Mouse (Mus musculus): ENCODE results near the gene Ces1g.

The Ces1g gene

GRCm38 (mm10) chr8:93337207-93337606, at the start of gene Ces1g:
Gene Ces1g, minus strand, starts transcription at chr8:93337308.
- DNase-seq (ENCODE audit: low read depth, low spot score) = no peak

- no peak for DNase-seq (ENCODE audit: low read depth, low spot score)
Observed at GRCm38 (mm10) chr8:93379625-93380024, 42.5 kb upstream of the Ces1g start, which contains the start of gene Ces1h. Gene Ces1h, minus strand, starts transcription at chr8:93379725.

GRCm38 (mm10) chr8:93369481-93369880, 32.4 kb upstream of the Ces1g start:
- no peak for DNase-seq (ENCODE audit: low read depth, low spot score)

- no peak for DNase-seq (ENCODE audit: low read depth, low spot score)
Observed at GRCm38 (mm10) chr8:93360113-93360512, 23.0 kb upstream of the Ces1g start.

GRCm38 (mm10) chr8:93339531-93339930, 2.4 kb upstream of the Ces1g start:
- no peak for DNase-seq (ENCODE audit: low read depth, low spot score)

GRCm38 (mm10) chr8:93332703-93333102, 4.4 kb downstream of the Ces1g start:
- peak; percentile 83 for DNase-seq (ENCODE audit: low read depth, low spot score)

GRCm38 (mm10) chr8:93331151-93331550, 6.0 kb downstream of the Ces1g start:
- no peak for DNase-seq (ENCODE audit: low read depth, low spot score)

- no peak for DNase-seq (ENCODE audit: low read depth, low spot score)
Observed at GRCm38 (mm10) chr8:93325123-93325522, 12.0 kb downstream of the Ces1g start.

GRCm38 (mm10) chr8:93317031-93317430, 20.1 kb downstream of the Ces1g start:
- peak; percentile 78 for DNase-seq (ENCODE audit: low read depth, low spot score)

GRCm38 (mm10) chr8:93315557-93315956, 21.6 kb downstream of the Ces1g start:
- no peak for DNase-seq (ENCODE audit: low read depth, low spot score)

- no peak for DNase-seq (ENCODE audit: low read depth, low spot score)
Observed at GRCm38 (mm10) chr8:93283896-93284295, 53.2 kb downstream of the Ces1g start.

- DNase-seq (ENCODE audit: low read depth, low spot score) = no peak
Observed at GRCm38 (mm10) chr8:93282349-93282748, 54.8 kb downstream of the Ces1g start.

GRCm38 (mm10) chr8:93279556-93279955, 57.6 kb downstream of the Ces1g start, which contains the start of gene Ces1f:
Gene Ces1f, minus strand, starts transcription at chr8:93279747.
- no peak for DNase-seq (ENCODE audit: low read depth, low spot score)

GRCm38 (mm10) chr8:93278176-93278805, 58.8 kb downstream of the Ces1g start:
- no peak for DNase-seq (ENCODE audit: low read depth, low spot score)

GRCm38 (mm10) chr8:93274609-93275008, 62.5 kb downstream of the Ces1g start:
- peak; percentile 2 for DNase-seq (ENCODE audit: low read depth, low spot score)

GRCm38 (mm10) chr8:93273321-93273720, 63.8 kb downstream of the Ces1g start:
- DNase-seq (ENCODE audit: low read depth, low spot score) = peak; percentile 48

GRCm38 (mm10) chr8:93272686-93273085, 64.4 kb downstream of the Ces1g start:
- peak; percentile 32 for DNase-seq (ENCODE audit: low read depth, low spot score)

- DNase-seq (ENCODE audit: low read depth, low spot score) = no peak
Observed at GRCm38 (mm10) chr8:93261436-93261835, 75.7 kb downstream of the Ces1g start.

- no peak for DNase-seq (ENCODE audit: low read depth, low spot score)
Observed at GRCm38 (mm10) chr8:93252400-93252925, 84.6 kb downstream of the Ces1g start.

Measured in 3T3-L1 (cell line).